Mouse (Mus musculus): ENCODE measurements at regions not wholly inside any gene's neighbourhood (a gene's known extent, or its start where the extent isn't known, plus 50 kb on each side); places are given as distances from the start of the nearest gene placed in this dataset.
"Not testable (repeated sequence)": the region's sequence is repeated elsewhere in the genome, so short reads cannot be mapped to it uniquely, and the experiment has no call there.

GRCm38 (mm10) chr14:53007741-53008140, 512.2 kb upstream of the Olfr1507 start:
- not testable (repeated sequence) for DNase-seq

- not testable (repeated sequence) for DNase-seq
Measured at GRCm38 (mm10) chr14:53007323-53007722, 511.8 kb upstream of the Olfr1507 start.

GRCm38 (mm10) chr14:53001289-53001688, 505.7 kb upstream of the Olfr1507 start:
- not testable (repeated sequence) for DNase-seq

DNA sequence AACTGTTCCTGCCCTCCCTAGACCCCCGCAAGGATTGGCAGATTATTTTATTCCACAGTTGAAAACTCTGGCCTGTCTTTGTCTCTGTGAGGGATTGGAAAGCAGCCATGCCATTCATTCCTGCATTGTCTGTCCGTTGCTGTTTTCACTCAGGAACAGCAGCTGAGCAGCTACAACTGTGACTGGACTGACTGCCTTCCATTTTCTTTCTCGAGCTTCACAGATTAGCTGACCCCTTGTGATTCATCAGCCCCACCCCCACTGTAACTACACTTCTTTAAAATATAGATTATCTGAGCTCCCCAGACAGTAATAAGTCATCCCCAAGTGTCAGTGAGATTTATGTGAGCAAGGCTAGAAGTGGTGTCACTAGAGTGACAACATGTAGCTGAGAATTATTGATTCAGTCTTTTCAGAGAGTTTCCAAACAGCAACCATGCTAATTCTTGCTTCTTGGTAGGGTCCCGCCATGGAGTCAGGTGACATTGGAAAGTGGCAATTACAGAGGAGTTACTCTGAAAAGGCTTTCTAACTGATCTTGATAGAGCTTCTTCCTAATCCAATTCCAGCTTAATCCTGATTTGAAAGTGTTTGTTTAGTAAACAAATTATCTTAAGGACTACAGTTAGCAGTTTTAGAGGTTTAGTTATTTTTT, 496.7 kb upstream of the Olfr1507 start:
- not testable (repeated sequence) for DNase-seq

GRCm38 (mm10) chr14:52991328-52991665, 495.7 kb upstream of the Olfr1507 start:
- DNase-seq = not testable (repeated sequence)

DNA sequence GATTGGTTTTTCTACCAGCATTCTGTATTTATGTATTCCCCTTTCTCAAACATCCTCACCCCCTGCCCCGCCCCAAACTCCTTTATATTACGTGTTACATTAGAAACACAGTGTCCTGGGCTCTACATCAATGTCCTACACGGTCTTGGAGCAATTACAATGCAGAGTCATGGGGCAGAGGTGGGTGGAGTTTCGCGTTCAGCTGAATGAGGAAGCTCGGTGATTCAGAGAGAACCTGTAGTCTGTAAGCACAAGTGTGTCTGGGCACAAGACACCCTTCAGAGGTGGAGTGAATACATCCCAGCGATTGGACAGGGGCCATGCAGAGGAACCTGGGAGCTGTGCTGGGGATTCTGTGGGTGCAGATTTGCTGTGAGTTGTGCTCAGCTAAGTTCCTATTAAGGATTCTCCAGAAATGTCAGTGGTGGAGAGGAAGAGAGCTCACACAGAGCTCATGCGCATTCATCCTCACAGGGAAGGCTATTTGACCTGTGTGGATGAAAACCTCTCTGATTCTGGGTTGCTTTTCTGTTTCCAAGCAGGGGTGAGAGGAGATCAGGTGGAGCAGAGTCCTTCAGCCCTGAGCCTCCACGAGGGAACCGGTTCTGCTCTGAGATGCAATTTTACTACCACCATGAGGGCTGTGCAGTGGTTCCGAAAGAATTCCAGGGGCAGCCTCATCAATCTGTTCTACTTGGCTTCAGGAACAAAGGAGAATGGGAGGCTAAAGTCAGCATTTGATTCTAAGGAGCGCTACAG, 495.2 kb upstream of the Olfr1507 start:
- not testable (repeated sequence) for DNase-seq

DNA sequence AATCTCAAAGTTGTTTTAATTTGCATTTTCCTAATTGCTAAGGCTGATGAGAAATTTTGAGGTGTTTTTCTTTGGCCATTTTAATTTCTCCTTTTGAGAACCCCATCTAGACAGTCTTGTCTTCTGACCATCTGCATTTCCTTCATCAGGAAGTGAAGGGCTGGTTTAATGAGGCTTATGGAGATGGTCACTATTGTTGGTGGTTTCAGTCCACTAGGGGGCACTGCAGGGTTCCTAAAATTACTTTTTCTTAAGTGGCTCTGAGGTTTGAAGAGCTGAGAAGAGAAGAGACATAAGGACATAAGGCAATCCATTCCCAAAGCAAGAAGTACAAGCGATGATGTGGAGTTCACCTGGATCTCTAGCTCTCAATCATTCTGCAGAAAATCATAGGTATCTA, 494.4 kb upstream of the Olfr1507 start:
- DNase-seq = not testable (repeated sequence)

GRCm38 (mm10) chr14:52988563-52988962, 493.0 kb upstream of the Olfr1507 start:
- not testable (repeated sequence) for DNase-seq

- DNase-seq = not testable (repeated sequence)
Measured at GRCm38 (mm10) chr14:52972207-52973003, 476.9 kb upstream of the Olfr1507 start.

DNA sequence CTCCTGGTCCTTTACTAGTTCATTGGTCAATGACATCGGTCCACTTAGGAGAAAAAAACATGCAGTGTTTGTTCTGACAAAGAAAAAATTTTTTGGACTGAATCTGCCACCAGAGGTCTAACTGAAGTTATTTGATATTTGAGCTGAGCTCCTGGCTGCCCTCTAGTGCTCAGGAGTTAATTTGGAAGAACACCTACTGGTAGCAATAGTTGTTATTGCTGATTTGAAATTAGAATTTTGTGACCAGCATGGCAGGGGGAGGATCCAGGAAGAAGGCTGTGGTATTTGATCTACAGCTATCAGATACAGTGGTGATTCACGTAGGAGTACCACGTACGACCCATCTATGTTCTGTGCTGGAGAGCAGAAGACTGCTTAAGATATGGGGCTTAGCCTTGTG, 466.6 kb upstream of the Olfr1507 start:
- not testable (repeated sequence) for DNase-seq

- DNase-seq = peak; percentile 1
Measured at GRCm38 (mm10) chr14:52956515-52956914, 461.0 kb upstream of the Olfr1507 start.

DNA sequence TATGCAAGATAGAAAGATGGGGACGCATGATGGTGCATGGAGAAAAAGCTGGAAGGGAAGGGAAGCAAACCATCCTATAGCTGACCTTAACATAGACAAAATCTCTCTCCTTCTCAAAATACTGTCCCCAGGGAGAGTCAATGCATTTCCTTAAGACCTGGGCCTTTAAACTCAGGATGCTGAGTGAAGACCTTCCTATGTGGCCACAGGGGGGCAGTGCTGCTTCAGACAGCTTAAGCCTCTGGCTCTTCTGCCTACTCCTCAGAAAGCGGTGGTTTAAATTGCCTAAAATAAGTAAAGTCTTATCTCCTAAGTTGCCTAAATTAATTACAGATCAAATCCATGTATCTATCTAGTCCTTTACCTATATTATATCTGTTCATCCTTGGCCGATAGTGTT, 449.4 kb upstream of the Olfr1507 start:
- DNase-seq = not testable (repeated sequence)

DNA sequence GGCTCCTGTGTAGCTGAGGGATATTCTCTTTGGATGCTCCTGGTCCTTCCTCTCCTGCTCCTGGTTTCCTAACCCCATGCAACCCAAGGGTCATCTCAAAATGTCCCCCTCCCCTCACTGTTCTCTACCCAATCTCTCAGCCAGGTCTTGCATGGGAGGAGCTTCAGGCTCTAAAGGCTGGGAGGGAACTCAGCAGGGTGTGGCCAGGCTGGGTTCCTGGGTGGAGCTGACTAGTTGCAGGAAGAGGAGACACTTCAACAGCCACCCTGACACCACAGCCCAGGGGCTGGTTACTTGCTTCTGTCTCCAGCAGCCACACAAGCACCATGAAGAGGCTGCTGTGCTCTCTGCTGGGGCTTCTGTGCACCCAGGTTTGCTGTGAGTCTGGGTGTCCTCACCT, 446.9 kb upstream of the Olfr1507 start:
- not testable (repeated sequence) for DNase-seq

DNA sequence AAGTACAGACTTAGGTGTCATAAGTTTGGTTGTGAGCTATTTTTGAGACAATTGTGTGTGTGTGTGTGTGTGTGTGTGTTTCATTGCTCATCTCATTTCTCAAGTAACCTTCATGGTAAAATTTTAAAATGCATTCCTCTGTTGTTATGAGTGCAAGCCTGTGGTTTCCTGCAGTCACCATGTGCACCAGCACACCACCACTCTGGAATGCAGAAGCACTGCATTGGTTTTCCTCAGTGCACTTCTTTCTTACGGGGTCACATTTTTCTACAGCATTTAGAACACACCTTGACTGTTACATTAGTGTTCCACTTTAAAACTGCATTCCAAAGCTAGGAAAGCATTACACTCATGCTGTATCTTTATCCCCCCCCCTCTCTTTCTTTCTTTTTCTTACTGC, 446.2 kb upstream of the Olfr1507 start:
- DNase-seq = not testable (repeated sequence)

- not testable (repeated sequence) for DNase-seq
Measured at GRCm38 (mm10) chr14:52920138-52920537, 424.6 kb upstream of the Olfr1507 start.

GRCm38 (mm10) chr14:52913814-52914213, 418.3 kb upstream of the Olfr1507 start:
- not testable (repeated sequence) for DNase-seq

DNA sequence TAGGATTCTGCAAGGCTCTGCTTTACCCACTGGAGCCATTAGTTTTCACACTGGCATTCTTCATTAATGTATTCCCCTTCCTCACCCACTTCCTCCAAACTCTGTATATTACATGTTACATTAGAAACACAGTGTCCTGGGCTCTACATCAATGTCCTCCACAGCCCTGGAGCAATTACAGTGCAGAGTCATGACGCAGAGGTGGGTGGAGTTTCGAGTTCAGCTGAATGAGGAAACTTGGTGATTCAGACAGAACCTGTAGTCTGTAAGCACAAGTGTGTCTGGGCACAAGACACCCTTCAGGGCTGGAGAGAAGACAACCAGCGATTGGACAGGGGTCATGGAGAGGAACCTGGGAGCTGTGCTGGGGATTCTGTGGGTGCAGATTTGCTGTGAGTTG, 404.1 kb upstream of the Olfr1507 start:
- not testable (repeated sequence) for DNase-seq

DNA sequence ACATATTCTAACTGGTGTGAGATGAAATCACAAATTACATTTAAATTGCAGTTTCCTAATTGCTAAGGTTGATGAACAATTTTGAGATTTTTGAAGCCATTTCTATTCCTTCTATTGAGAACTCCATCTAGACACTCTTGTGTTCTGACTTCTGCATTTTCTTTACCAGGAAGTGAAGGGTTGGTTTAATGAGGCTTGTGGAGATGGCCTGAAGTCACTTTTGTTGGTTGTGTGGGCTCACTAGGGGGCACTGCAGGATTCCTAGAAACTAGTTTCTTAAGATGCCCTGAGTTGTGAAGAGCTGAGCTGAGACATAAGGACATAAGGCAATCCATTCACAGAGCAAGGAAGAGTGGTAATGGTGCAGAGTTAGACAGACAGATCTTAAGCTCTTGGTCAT, 402.8 kb upstream of the Olfr1507 start:
- DNase-seq = not testable (repeated sequence)

GRCm38 (mm10) chr14:52879978-52880377, 384.4 kb upstream of the Olfr1507 start:
- DNase-seq = not testable (repeated sequence)

- DNase-seq = not testable (repeated sequence)
Measured at GRCm38 (mm10) chr14:52863841-52864240, 368.3 kb upstream of the Olfr1507 start.

GRCm38 (mm10) chr14:52863107-52863506, 367.6 kb upstream of the Olfr1507 start:
- not testable (repeated sequence) for DNase-seq

DNA sequence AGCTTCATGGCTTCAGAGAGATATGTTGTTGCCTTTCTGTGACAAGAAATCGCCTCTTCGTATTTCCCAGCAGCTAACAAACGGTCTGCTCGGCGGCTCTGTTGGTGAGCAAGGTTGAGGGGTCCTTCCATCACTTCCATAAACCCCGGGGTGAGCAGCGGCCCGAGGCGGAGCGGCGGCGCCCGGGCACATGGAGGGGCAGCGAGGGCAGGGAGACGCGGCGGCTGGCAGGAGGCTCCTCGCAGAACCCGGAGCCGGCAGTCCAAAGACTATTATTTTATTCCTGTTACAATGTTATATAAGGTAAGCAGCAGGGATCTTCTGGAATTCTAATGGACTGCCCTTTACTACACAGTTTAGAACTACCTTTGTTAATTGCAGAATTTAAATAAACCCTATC, 366.9 kb upstream of the Olfr1507 start:
- DNase-seq = not testable (repeated sequence)

DNA sequence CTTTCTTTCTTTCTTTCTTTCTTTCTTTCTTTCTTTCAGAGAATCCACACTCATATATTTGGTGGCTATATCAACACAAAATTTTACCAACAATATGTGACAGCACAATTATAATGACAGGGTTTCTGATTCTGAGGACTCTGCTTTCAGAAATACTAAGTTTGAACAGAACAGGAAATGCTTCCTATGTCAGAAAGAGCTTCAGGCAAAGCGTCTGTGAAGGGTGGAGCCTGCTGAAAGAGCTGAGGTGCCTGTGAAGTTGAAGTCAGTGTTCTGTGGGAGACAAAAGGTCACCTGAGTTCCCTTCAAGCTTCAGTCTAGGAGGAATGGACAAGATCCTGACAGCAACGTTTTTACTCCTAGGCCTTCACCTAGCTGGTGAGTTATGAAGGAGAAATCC, 359.8 kb upstream of the Olfr1507 start:
- DNase-seq = not testable (repeated sequence)
